Mouse (Mus musculus) small intestine, adult 2 months (tissue): ENCODE data around the gene Mrvi1.

Source experiments
- CTCF ChIP-seq: fragments of 200-500 bp; IDR thresholded peaks from 2 replicates; pipeline ENCODE4 v1.5.1; 2012; ENCODE audit warnings: low read depth, mild to moderate bottlenecking, control low read depth, inconsistent platforms, low read length, moderate library complexity, mixed read lengths; ENCODE audit not compliant: insufficient replicate concordance, insufficient read length; ENCODE audit errors: extremely low read depth
- POLR2A ChIP-seq: fragments of 200-500 bp; IDR thresholded peaks from 2 replicates; pipeline ENCODE4 v1.6.1; 2012; ENCODE audit warnings: low read depth, mild to moderate bottlenecking, control low read depth, inconsistent platforms, low read length, moderate library complexity

- no peak for TF ChIP-seq POLR2A
- no peak for TF ChIP-seq CTCF
Observed at GRCm38 (mm10) chr7:111004136-111004840, 22.0 kb upstream of the Mrvi1 start.
